Mouse (Mus musculus) CH12.LX (cell line): ENCODE results near the gene Slc45a3. TPM values are rescaled to one million over a fixed set of nuclear protein-coding genes. Genes with fewer than 3 reads are reported as not detected.

ENCODE experiments used
- DNase-seq: peaks from one replicate; pipeline ENCODE4 v3.0.0-alpha.2; 2013; ENCODE audit errors: extremely low read depth
- H3K27ac ChIP-seq: 2 replicates; pipeline ENCODE4 v1.5.1; 2012; ENCODE audit warnings: low read depth, mild to moderate bottlenecking, control low read depth, moderate library complexity; ENCODE audit not compliant: insufficient read depth
- H3K27me3 ChIP-seq: replicated peaks from 2 replicates; pipeline ENCODE3; 2012; ENCODE audit warnings: inconsistent platforms
- H3K36me3 ChIP-seq, 2 experiments: replicated peaks in 1 of 2; 2 replicates each; pipeline versions ENCODE3 to v1.6.1; 2012; ENCODE audit warnings: inconsistent platforms in 1 of 2, low read length in 1 of 2, mild to moderate bottlenecking in 1 of 2, mixed read lengths in 1 of 2, moderate library complexity in 1 of 2; ENCODE audit not compliant: control insufficient read depth in 1 of 2, insufficient read depth in 1 of 2
- H3K4me1 ChIP-seq, 2 experiments: 2 replicates each; pipeline ENCODE4 v1.6.1; 2012; ENCODE audit warnings: inconsistent platforms in 1 of 2, moderate library complexity in 1 of 2; ENCODE audit not compliant: insufficient read depth in 2 of 2, control insufficient read depth in 1 of 2
- H3K4me2 ChIP-seq: 2 replicates; pipeline ENCODE4 v1.6.1; 2012; ENCODE audit warnings: low read depth, mild to moderate bottlenecking, control low read depth; ENCODE audit not compliant: poor library complexity, insufficient read depth, severe bottlenecking
- H3K4me3 ChIP-seq, 3 experiments: fragments of 150-350 bp in 1 of 3; sonication (generic) in 1 of 3; replicated peaks in 1 of 3; 2 replicates each; pipeline versions ENCODE3 to v1.5.1; 2011 to 2012; ENCODE audit warnings: low read depth in 2 of 3, low read length in 2 of 3, mild to moderate bottlenecking in 2 of 3, moderate library complexity in 2 of 3, control low read depth in 1 of 3, improper control_type of control experiment in 1 of 3, inconsistent platforms in 1 of 3, mixed read lengths in 1 of 3; ENCODE audit not compliant: poor library complexity in 1 of 3
- H3K79me2 ChIP-seq: replicated peaks from 2 replicates; pipeline ENCODE4 v1.6.1; 2012; ENCODE audit warnings: mild to moderate bottlenecking, moderate library complexity; ENCODE audit not compliant: control insufficient read depth, poor library complexity, insufficient read depth, severe bottlenecking; ENCODE audit errors: extremely low read depth
- H3K9ac ChIP-seq: 2 replicates; pipeline ENCODE4 v1.6.1; 2012; ENCODE audit warnings: low read depth, mild to moderate bottlenecking, control low read depth, moderate library complexity; ENCODE audit not compliant: insufficient read depth
- H3K9me3 ChIP-seq: replicated peaks from 2 replicates; pipeline ENCODE3; 2012; ENCODE audit warnings: low read length, inconsistent platforms, mixed read lengths
- BHLHE40 ChIP-seq: IDR thresholded peaks from 2 replicates; pipeline ENCODE4 v1.6.1; 2011; ENCODE audit warnings: mild to moderate bottlenecking, low read depth, low read length, improper control_type of control experiment
- CHD2 ChIP-seq: IDR thresholded peaks from 2 replicates; pipeline ENCODE4 v1.6.1; 2011; ENCODE audit warnings: low read length, improper control_type of control experiment
- EP300 ChIP-seq: IDR thresholded peaks from 2 replicates; pipeline ENCODE4 v1.6.1; 2011; ENCODE audit warnings: low read length, improper control_type of control experiment
- ETS1 ChIP-seq: conservative IDR thresholded peaks from 2 replicates; pipeline ENCODE4 v1.6.1; 2012; ENCODE audit warnings: low read depth, mild to moderate bottlenecking, inconsistent platforms, low read length, improper control_type of control experiment, moderate library complexity
- IRF4 ChIP-seq: IDR thresholded peaks from 2 replicates; pipeline ENCODE4 v1.6.1; 2014; ENCODE audit warnings: low read depth, mild to moderate bottlenecking, inconsistent platforms, low read length, improper control_type of control experiment
- JUND ChIP-seq: conservative IDR thresholded peaks from 2 replicates; pipeline ENCODE4 v1.6.1; 2011; ENCODE audit warnings: low read depth, low read length, improper control_type of control experiment
- KAT2A ChIP-seq: IDR thresholded peaks from 2 replicates; pipeline ENCODE4 v1.6.1; 2012; ENCODE audit warnings: low read length, improper control_type of control experiment, inconsistent platforms; ENCODE audit not compliant: insufficient replicate concordance
- MAFK ChIP-seq: IDR thresholded peaks from 2 replicates; pipeline ENCODE4 v1.6.1; 2011; ENCODE audit warnings: low read length, improper control_type of control experiment; ENCODE audit not compliant: insufficient replicate concordance
- MAX ChIP-seq: IDR thresholded peaks from 2 replicates; pipeline ENCODE4 v1.6.1; 2011; ENCODE audit warnings: low read length, improper control_type of control experiment
- MAZ ChIP-seq: IDR thresholded peaks from 2 replicates; pipeline ENCODE4 v1.6.1; 2012; ENCODE audit warnings: low read depth, mild to moderate bottlenecking, inconsistent platforms, low read length, improper control_type of control experiment, moderate library complexity
- MEF2A ChIP-seq: IDR thresholded peaks from 2 replicates; pipeline ENCODE4 v1.6.1; 2014; ENCODE audit warnings: low read depth, mild to moderate bottlenecking, inconsistent platforms, low read length, improper control_type of control experiment, borderline replicate concordance
- MXI1 ChIP-seq: IDR thresholded peaks from 2 replicates; pipeline ENCODE4 v1.6.1; 2011; ENCODE audit warnings: mild to moderate bottlenecking, low read depth, low read length, improper control_type of control experiment
- MYC ChIP-seq: IDR thresholded peaks from 2 replicates; pipeline ENCODE4 v1.6.1; 2011; ENCODE audit warnings: low read depth, mild to moderate bottlenecking, improper control_type of control experiment, low read length
- NELFE ChIP-seq: IDR thresholded peaks from 2 replicates; pipeline ENCODE4 v1.6.1; 2011; ENCODE audit warnings: low read depth, low read length, improper control_type of control experiment
- NRF1 ChIP-seq: IDR thresholded peaks from 2 replicates; pipeline ENCODE4 v1.6.1; 2014; ENCODE audit warnings: low read depth, mild to moderate bottlenecking, inconsistent platforms, low read length, improper control_type of control experiment, moderate library complexity
- RAD21 ChIP-seq: IDR thresholded peaks from 2 replicates; pipeline ENCODE4 v1.6.1; 2011; ENCODE audit warnings: low read depth, mild to moderate bottlenecking, low read length, improper control_type of control experiment, moderate library complexity
- RCOR1 ChIP-seq: conservative IDR thresholded peaks from 2 replicates; pipeline ENCODE4 v1.6.1; 2012; ENCODE audit warnings: low read depth, mild to moderate bottlenecking, inconsistent platforms, low read length, improper control_type of control experiment
- SIN3A ChIP-seq: IDR thresholded peaks from 2 replicates; pipeline ENCODE4 v1.6.1; 2012; ENCODE audit warnings: low read length, improper control_type of control experiment, inconsistent platforms
- SMC3 ChIP-seq: IDR thresholded peaks from 2 replicates; pipeline ENCODE4 v1.6.1; 2011; ENCODE audit warnings: low read depth, low read length, improper control_type of control experiment
- TCF12 ChIP-seq: IDR thresholded peaks from 2 replicates; pipeline ENCODE4 v1.6.1; 2014; ENCODE audit warnings: low read depth, mild to moderate bottlenecking, inconsistent platforms, low read length, improper control_type of control experiment
- USF2 ChIP-seq: conservative IDR thresholded peaks from 2 replicates; pipeline ENCODE4 v1.6.1; 2011; ENCODE audit warnings: low read depth, low read length, improper control_type of control experiment
- ZC3H11A ChIP-seq: IDR thresholded peaks from 2 replicates; pipeline ENCODE4 v1.6.1; 2012; ENCODE audit warnings: low read depth, mild to moderate bottlenecking, inconsistent platforms, low read length, improper control_type of control experiment
- ZKSCAN1 ChIP-seq: IDR thresholded peaks from 2 replicates; pipeline ENCODE4 v1.6.1; 2012; ENCODE audit warnings: low read depth, inconsistent platforms, low read length, improper control_type of control experiment, borderline replicate concordance
- ZMIZ1 ChIP-seq: IDR thresholded peaks from 2 replicates; pipeline ENCODE4 v1.6.1; 2012; ENCODE audit warnings: low read depth, mild to moderate bottlenecking, inconsistent platforms, low read length, improper control_type of control experiment
- ZNF384 ChIP-seq: IDR thresholded peaks from 2 replicates; pipeline ENCODE4 v1.6.1; 2012; ENCODE audit warnings: low read depth, low read length, improper control_type of control experiment, inconsistent platforms
- dilution Hi-C: fragments of 300-500 bp; cut with MboI; formaldehyde crosslinking; loops from 2 replicates; pipeline ENCODE4 v1.14.3; 2020; ENCODE audit warnings: low sequenced_read_pairs; ENCODE audit not compliant: extremely low pct_unique_long_range_greater_than_20kb, extremely low pct_ligation_motif_present
- in situ Hi-C: fragments of 300-500 bp; cut with MboI; formaldehyde crosslinking; loops from 3 replicates; pipeline ENCODE4 v1.14.3; 2019; ENCODE audit warnings: low sequenced_read_pairs, low pct_ligation_motif_present, low pct_unique_long_range_greater_than_20kb, mixed read lengths
- polyA plus RNA-seq: library from polyadenylated mRNA; unstranded; fragments of >175 nt; gene quantifications from 2 replicates; pipeline ENCODE4 v1.2.1, GENCODE M21; 2012; ENCODE audit warnings: low read depth; ENCODE audit not compliant: insufficient read length
- total RNA-seq, 2 experiments: library from RNA; depleted of rRNA; stranded (reverse); fragments of 300-350 nt in 1 of 2; fragments of >200 nt in 1 of 2; gene quantifications; 2 replicates each; pipeline ENCODE4 v1.2.3; 2012 to 2014

Gene Slc45a3
- total and polyA plus RNA-seq, 3 experiments = 0.16 to 0.47 (median 0.20) TPM

GRCm38 (mm10) chr1:131946462-131947215 lies 16.1 kb upstream of the Slc45a3 start:
- Histone ChIP-seq H3K4me1 (peaks cover 14 to 28% of the 10 kb centered on the region in 2 experiments), H3K36me3 (no peaks in the 10 kb centered on the region), H3K4me2 (no peak overlapping the region), H3K27ac (no peak overlapping the region), H3K27me3 (no peaks in the 10 kb centered on the region), H3K9me3 (no peaks in the 10 kb centered on the region), H3K79me2 (no peaks in the 10 kb centered on the region), H3K4me3 (no peak overlapping the region), H3K9ac (no peak overlapping the region)
- TF ChIP-seq SIN3A (no peak), RAD21 (no peak), ZMIZ1 (no peak), MYC (no peak), MAX (no peak), KAT2A (no peak), NRF1 (no peak), MAZ (no peak), ZNF384 (peak; percentile 89), EP300 (peak; percentile 56), RCOR1 (no peak), IRF4 (peak; percentile 80), MXI1 (no peak), USF2 (no peak), SMC3 (no peak), BHLHE40 (0 out of 2 replicates have a peak, but pooled peaks have one; percentile 21)
- dilution Hi-C loops (no loop called here), in situ Hi-C loops (no loop called here)
- no peak for DNase-seq

- TF ChIP-seq MAFK = no peak
- TF ChIP-seq MEF2A = no peak
- TF ChIP-seq CHD2 = no peak
- TF ChIP-seq JUND = no peak
- no peak for TF ChIP-seq ZNF384
- no peak for TF ChIP-seq ZMIZ1
- no peak for TF ChIP-seq SMC3
- no peak for TF ChIP-seq NELFE
- TF ChIP-seq ETS1 = no peak
- 0 out of 2 replicates have a peak, but pooled peaks have one; percentile 8 for TF ChIP-seq EP300
- peak; percentile 16; the same call in 1 of the 2 replicates for TF ChIP-seq TCF12
- TF ChIP-seq MAZ = no peak
- TF ChIP-seq SIN3A = no peak
- TF ChIP-seq NRF1 = no peak
- TF ChIP-seq KAT2A = no peak
- TF ChIP-seq ZC3H11A = no peak
- TF ChIP-seq ZKSCAN1 = no peak
- H3K4me1 ChIP-seq = peaks cover 14 to 26% of the 10 kb centered on the region in 2 experiments
Observed at GRCm38 (mm10) chr1:131947997-131948525, 14.7 kb upstream of the Slc45a3 start.

More at GRCm38 (mm10) chr1:131947997-131948525, 14.7 kb upstream of the Slc45a3 start:
- Histone ChIP-seq H3K27me3 (no peaks in the 10 kb centered on the region), H3K9me3 (no peaks in the 10 kb centered on the region), H3K4me3 (no peak overlapping the region), H3K36me3 (no peaks in the 10 kb centered on the region), H3K27ac (no peak overlapping the region), H3K9ac (no peak overlapping the region), H3K4me2 (no peak overlapping the region), H3K79me2 (no peaks in the 10 kb centered on the region)
- dilution Hi-C loops (no loop called here), in situ Hi-C loops (no loop called here)
- no peak for DNase-seq
